Mouse (Mus musculus) yolk sac, embryonic 10.5 days (tissue): Measurements from ENCODE around the gene Lrrn3.

Experiments
- DNase-seq: peaks from one replicate; pipeline ENCODE4 v3.0.0-alpha.2; 2017; ENCODE audit warnings: low spot score

Gene Lrrn3

GRCm38 (mm10) chr12:41486331-41486730 is at the start of gene Lrrn3:
TSS of gene Lrrn3 (minus strand) at chr12:41486431.
- no peak for DNase-seq

- DNase-seq: no peak
These were observed 42.2 kb upstream of the Lrrn3 start for GRCm38 (mm10) chr12:41528410-41528809.

- DNase-seq: no peak
These were observed 40.5 kb upstream of the Lrrn3 start for GRCm38 (mm10) chr12:41526688-41527087.

GRCm38 (mm10) chr12:41521671-41522070 is 35.4 kb upstream of the Lrrn3 start:
- DNase-seq: no peak

- DNase-seq: no peak
These were observed 34.1 kb upstream of the Lrrn3 start for GRCm38 (mm10) chr12:41520326-41520725.

GRCm38 (mm10) chr12:41518897-41519296 is 32.7 kb upstream of the Lrrn3 start:
- DNase-seq: no peak

GRCm38 (mm10) chr12:41510588-41510987 is 24.4 kb upstream of the Lrrn3 start:
- no peak for DNase-seq

- no peak for DNase-seq
These were observed 22.4 kb upstream of the Lrrn3 start for GRCm38 (mm10) chr12:41508610-41509009.

GRCm38 (mm10) chr12:41500049-41500820 is 14.0 kb upstream of the Lrrn3 start:
- DNase-seq: no peak

GRCm38 (mm10) chr12:41494620-41495019 is 8.4 kb upstream of the Lrrn3 start:
- no peak for DNase-seq

GRCm38 (mm10) chr12:41487005-41487404 is 774 bp upstream of the Lrrn3 start:
- peak; percentile 17 for DNase-seq

- peak; percentile 5 for DNase-seq
These were observed 567 bp downstream of the Lrrn3 start for GRCm38 (mm10) chr12:41485512-41486215.

- no peak for DNase-seq
These were observed 1.3 kb downstream of the Lrrn3 start for GRCm38 (mm10) chr12:41484689-41485511.

GRCm38 (mm10) chr12:41483593-41484451 is 2.4 kb downstream of the Lrrn3 start:
- DNase-seq: no peak

GRCm38 (mm10) chr12:41483091-41483592 is 3.1 kb downstream of the Lrrn3 start:
- no peak for DNase-seq

GRCm38 (mm10) chr12:41481486-41481885 is 4.7 kb downstream of the Lrrn3 start:
- DNase-seq: no peak

- DNase-seq: no peak
These were observed 17.0 kb downstream of the Lrrn3 start for GRCm38 (mm10) chr12:41469096-41469801.

- no peak for DNase-seq
These were observed 17.7 kb downstream of the Lrrn3 start for GRCm38 (mm10) chr12:41468374-41468991.

- no peak for DNase-seq
These were observed 47.8 kb downstream of the Lrrn3 start for GRCm38 (mm10) chr12:41438446-41438845.
